Mouse (Mus musculus): Measurements from ENCODE around the gene Agap2.
"Not testable (repeated sequence)": the region's sequence is repeated elsewhere in the genome, so short reads cannot be mapped to it uniquely, and the experiment has no call there.

The Agap2 gene

GRCm38 (mm10) chr10:127107563-127108261 is 32.6 kb downstream of the Agap2 start:
- no peak for DNase-seq

GRCm38 (mm10) chr10:127108262-127108583 is 33.1 kb downstream of the Agap2 start:
- DNase-seq = no peak

GRCm38 (mm10) chr10:127111001-127111887 is 36.2 kb downstream of the Agap2 start:
- DNase-seq = no peak

GRCm38 (mm10) chr10:127114408-127114807 is 39.3 kb downstream of the Agap2 start:
- DNase-seq = no peak

GRCm38 (mm10) chr10:127115068-127115467 is 40.0 kb downstream of the Agap2 start:
- no peak for DNase-seq

- DNase-seq = no peak
Observed at GRCm38 (mm10) chr10:127118470-127118869, 43.4 kb downstream of the Agap2 start.

- DNase-seq = no peak
Observed at GRCm38 (mm10) chr10:127119229-127119628, 44.1 kb downstream of the Agap2 start.

GRCm38 (mm10) chr10:127120301-127121065 is 45.4 kb downstream of the Agap2 start:
- peak in 1 of 2 experiments; percentile 15 for DNase-seq

- peak; percentile 93 to 96 for DNase-seq
Observed at GRCm38 (mm10) chr10:127121066-127121477, 46.0 kb downstream of the Agap2 start, which contains the start of gene Os9. Os9 (minus strand) TSS chr10:127121131.

GRCm38 (mm10) chr10:127122018-127122417 is 46.9 kb downstream of the Agap2 start:
- DNase-seq = no peak

GRCm38 (mm10) chr10:127122784-127123435 is 47.8 kb downstream of the Agap2 start:
- peak; percentile 67 to 70 for DNase-seq

- peak; percentile 81 to 90 for DNase-seq
Observed at GRCm38 (mm10) chr10:127123436-127123805, 48.3 kb downstream of the Agap2 start.

- peak in 1 of 2 experiments; percentile 21 for DNase-seq
Observed at GRCm38 (mm10) chr10:127125210-127126001, 50.3 kb downstream of the Agap2 start.

- DNase-seq = no peak
Observed at GRCm38 (mm10) chr10:127126579-127126978, 51.5 kb downstream of the Agap2 start.

- DNase-seq = no peak
Observed at GRCm38 (mm10) chr10:127127711-127128279, 52.7 kb downstream of the Agap2 start.

- DNase-seq = no peak
Observed at GRCm38 (mm10) chr10:127129431-127129830, 54.3 kb downstream of the Agap2 start.

- no peak for DNase-seq
Observed at GRCm38 (mm10) chr10:127132469-127132868, 57.4 kb downstream of the Agap2 start.

- not testable (repeated sequence) for DNase-seq
Observed at GRCm38 (mm10) chr10:127134394-127135035, 59.4 kb downstream of the Agap2 start.

GRCm38 (mm10) chr10:127135118-127135836 is 60.2 kb downstream of the Agap2 start:
- DNase-seq = no peak

GRCm38 (mm10) chr10:127136510-127136909 is 61.4 kb downstream of the Agap2 start:
- DNase-seq = no peak

Data from cerebellum, postnatal 36 days (tissue).